Comparison of ENCODE assay signal across 7 mouse cellular contexts in the genomic region with DNA sequence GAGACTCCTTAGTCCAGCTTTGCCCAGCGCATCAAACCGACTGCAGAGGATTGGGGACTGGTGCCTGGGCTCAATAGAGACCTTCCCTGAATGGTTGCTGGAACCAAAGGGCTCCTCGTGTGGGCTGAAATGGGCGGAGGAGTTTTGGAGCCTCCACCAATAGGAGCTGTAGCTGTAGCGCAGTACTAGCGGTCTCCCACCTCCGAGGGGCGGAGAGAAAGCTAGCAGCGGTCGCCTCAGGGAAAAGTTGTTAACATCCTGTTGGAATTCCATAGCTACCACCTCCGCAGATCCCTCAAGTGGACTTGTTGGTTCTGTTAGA. TPM values are rescaled to one million over a fixed set of nuclear protein-coding genes. Genes with fewer than 3 reads are reported as not detected.
DNase-seq lines count a peak whose midpoint lies in the region; ATAC-seq and TF ChIP-seq lines count a peak whose summit lies in the region.

Gene Htr5b (minus strand): TSS at position 67 of the 322 bp plus-strand sequence.

- no peak for TF ChIP-seq CTCF in lung, embryonic 14.5 days (IDR thresholded peaks at IDR 0.05; ENCODE audit: low read depth)
- TF ChIP-seq CTCF in liver, postnatal 0 days (IDR thresholded peaks at IDR 0.05; ENCODE audit: low read depth) = no peak
- no peak for TF ChIP-seq CTCF in testis, adult 2 months (IDR thresholded peaks at IDR 0.05; ENCODE audit: control insufficient read depth, insufficient read depth, insufficient replicate concordance, low read depth, low read length)

- peak within 1 kb of the TSS; percentile 25 for H3K4me3 ChIP-seq in lung, embryonic 14.5 days (ENCODE audit: low read depth, low read length)
- H3K4me3 ChIP-seq in embryonic facial prominence, embryonic 13.5 days = peak within 1 kb of the TSS; percentile 42
- peak within 1 kb of the TSS; percentile 40 for H3K4me3 ChIP-seq in hindbrain, embryonic 15.5 days
- no peak within 1 kb of the TSS for H3K4me3 ChIP-seq in liver, postnatal 0 days (ENCODE audit: low read depth, low read length)
- H3K4me3 ChIP-seq in testis, adult 2 months (ENCODE audit: control insufficient read depth, low read depth, low read length) = peak within 1 kb of the TSS; percentile 79

- peak within 1 kb of the TSS; percentile 57 for H3K4me2 ChIP-seq in lung, embryonic 14.5 days
- peak within 1 kb of the TSS; percentile 82 for H3K4me2 ChIP-seq in embryonic facial prominence, embryonic 13.5 days
- H3K4me2 ChIP-seq in hindbrain, embryonic 15.5 days = peak within 1 kb of the TSS; percentile 83
- H3K4me2 ChIP-seq in liver, postnatal 0 days (ENCODE audit: low read depth, low read length) = peak within 1 kb of the TSS; percentile 27; the same call in 1 of the 2 replicates

- no peak within 1 kb of the TSS for H3K9ac ChIP-seq in lung, embryonic 14.5 days
- 0 out of 2 replicates have a peak within 1 kb of the TSS, but pooled peaks have one; percentile 32 for H3K9ac ChIP-seq in embryonic facial prominence, embryonic 13.5 days
- H3K9ac ChIP-seq in hindbrain, embryonic 15.5 days = no peak within 1 kb of the TSS; the same call in 1 of the 2 replicates
- H3K9ac ChIP-seq in liver, postnatal 0 days (replicated peaks) = no peak within 1 kb of the TSS

- peak; percentile 76 for DNase-seq in lung, embryonic 14.5 days
- DNase-seq in lung, postnatal 14 days = no peak
- DNase-seq in liver, postnatal 0 days = no peak
- no peak for DNase-seq in B cell, adult 2 months

- no peak within 1 kb of the TSS for H3K27ac ChIP-seq in lung, embryonic 14.5 days (ENCODE audit: low read depth)
- no peak within 1 kb of the TSS for H3K27ac ChIP-seq in embryonic facial prominence, embryonic 13.5 days
- H3K27ac ChIP-seq in hindbrain, embryonic 15.5 days (replicated peaks) = no peak within 1 kb of the TSS
- H3K27ac ChIP-seq in liver, postnatal 0 days (ENCODE audit: low read depth) = no peak within 1 kb of the TSS
- H3K27ac ChIP-seq in testis, adult 2 months (ENCODE audit: control insufficient read depth, insufficient read depth, low read depth, low read length) = no peak within 1 kb of the TSS

- no peak for TF ChIP-seq POLR2A in testis, adult 2 months (IDR thresholded peaks at IDR 0.05; ENCODE audit: control insufficient read depth, low read depth, low read length)

- peak; percentile 97 for ATAC-seq in lung, embryonic 14.5 days (ENCODE audit: insufficient read depth)
- peak; percentile 88; the same call in 1 of the 2 replicates for ATAC-seq in embryonic facial prominence, embryonic 13.5 days (ENCODE audit: insufficient number of reproducible peaks, insufficient read depth, low FRiP score, low TSS enrichment, low read depth)
- ATAC-seq in hindbrain, embryonic 15.5 days (ENCODE audit: low FRiP score, low read depth) = peak; percentile 92
- ATAC-seq in liver, postnatal 0 days = no peak

- H3K9me3 ChIP-seq in lung, embryonic 14.5 days (ENCODE audit: low read depth, low read length) = no peaks in the 10 kb centered on the region
- H3K9me3 ChIP-seq in embryonic facial prominence, embryonic 13.5 days = no peaks in the 10 kb centered on the region
- H3K9me3 ChIP-seq in hindbrain, embryonic 15.5 days = no peaks in the 10 kb centered on the region
- no peaks in the 10 kb centered on the region for H3K9me3 ChIP-seq in liver, postnatal 0 days (ENCODE audit: low read length)

- no peak for TF ChIP-seq EP300 in liver, postnatal 0 days (IDR thresholded peaks at IDR 0.05; ENCODE audit: low read depth)

- 3% methylated on average over 11 of the region's 11 CpGs for WGBS in lung, embryonic 14.5 days
- 4% methylated on average over 11 of the region's 11 CpGs for WGBS in embryonic facial prominence, embryonic 13.5 days
- WGBS in hindbrain, embryonic 15.5 days = 3% methylated on average over 11 of the region's 11 CpGs
- 10% methylated on average over 11 of the region's 11 CpGs for WGBS in liver, postnatal 0 days (ENCODE audit: insufficient replicate concordance)

- H3K4me1 ChIP-seq in lung, embryonic 14.5 days (ENCODE audit: insufficient read depth) = 0 out of 2 replicates have a peak, but pooled peaks cover 4% of the 10 kb centered on the region
- peaks cover 17% of the 10 kb centered on the region for H3K4me1 ChIP-seq in embryonic facial prominence, embryonic 13.5 days
- peaks cover 17% of the 10 kb centered on the region for H3K4me1 ChIP-seq in hindbrain, embryonic 15.5 days (replicated peaks)
- no peaks in the 10 kb centered on the region for H3K4me1 ChIP-seq in liver, postnatal 0 days (ENCODE audit: insufficient read depth)
- peaks cover 19% of the 10 kb centered on the region for H3K4me1 ChIP-seq in testis, adult 2 months (ENCODE audit: control insufficient read depth, insufficient read depth, low read length)

- no peaks in the 10 kb centered on the region for H3K36me3 ChIP-seq in lung, embryonic 14.5 days (ENCODE audit: insufficient read depth)
- H3K36me3 ChIP-seq in embryonic facial prominence, embryonic 13.5 days = no peaks in the 10 kb centered on the region
- H3K36me3 ChIP-seq in hindbrain, embryonic 15.5 days = no peaks in the 10 kb centered on the region
- H3K36me3 ChIP-seq in liver, postnatal 0 days (replicated peaks; ENCODE audit: insufficient read depth, low read length) = no peaks in the 10 kb centered on the region
- no peaks in the 10 kb centered on the region for H3K36me3 ChIP-seq in testis, adult 2 months (ENCODE audit: control insufficient read depth, insufficient read depth, low read length)

- H3K27me3 ChIP-seq in lung, embryonic 14.5 days (ENCODE audit: insufficient read depth, low read length) = peaks cover 25% of the 10 kb centered on the region
- peaks cover 42% of the 10 kb centered on the region for H3K27me3 ChIP-seq in embryonic facial prominence, embryonic 13.5 days
- H3K27me3 ChIP-seq in hindbrain, embryonic 15.5 days = peaks cover 33% of the 10 kb centered on the region
- H3K27me3 ChIP-seq in liver, postnatal 0 days (ENCODE audit: insufficient read depth, low read length) = peaks cover 14% of the 10 kb centered on the region
- no peaks in the 10 kb centered on the region for H3K27me3 ChIP-seq in testis, adult 2 months (ENCODE audit: control insufficient read depth, insufficient read depth, low read length)

RNA-seq across cellular contexts. Expression of gene Htr5b, which starts in this region (rescaled TPM):
- polyA plus RNA-seq in lung, embryonic 14.5 days (2014; fragmentation: Nextera tagmentation; extraction: Ambion mirVana) = 0.09 and 0.14 TPM in 2 replicates
- 0.52 and 0.96 TPM in 2 replicates for polyA plus RNA-seq in embryonic facial prominence, embryonic 13.5 days (2015; fragmentation: Nextera tagmentation; extraction: Ambion mirVana)
- 1.7 and 2.1 TPM in 2 replicates for polyA plus RNA-seq in hindbrain, embryonic 15.5 days (2015; fragmentation: Nextera tagmentation; extraction: Ambion mirVana)
- not detected in 2 replicates for polyA plus RNA-seq in liver, postnatal 0 days (2015; fragmentation: Nextera tagmentation; extraction: Ambion mirVana)
- polyA plus RNA-seq in testis, adult 2 months (2012; rRNA removed) = 6.7 and 7.7 TPM in 2 replicates

Comparison
In these comparisons a context has a peak if more than half of its experiments do, and no peak if none do; other contexts are left out.
1. Peak in DNase-seq, ATAC-seq, H3K4me3 ChIP-seq and H3K4me2 ChIP-seq in lung, embryonic 14.5 days; RNA of the gene not detected or under 1 TPM.
2. Peak in ATAC-seq, H3K4me3 ChIP-seq, H3K9ac ChIP-seq and H3K4me2 ChIP-seq in embryonic facial prominence, embryonic 13.5 days; RNA of the gene not detected or under 1 TPM.
3. H3K4me2 ChIP-seq: peak in every context shown above with its lines; median percentile 83 in hindbrain, embryonic 15.5 days; 82 in embryonic facial prominence, embryonic 13.5 days; 57 in lung, embryonic 14.5 days; 27 in liver, postnatal 0 days.